8 mouse cellular contexts compared by ENCODE assay signal in the genomic region with DNA sequence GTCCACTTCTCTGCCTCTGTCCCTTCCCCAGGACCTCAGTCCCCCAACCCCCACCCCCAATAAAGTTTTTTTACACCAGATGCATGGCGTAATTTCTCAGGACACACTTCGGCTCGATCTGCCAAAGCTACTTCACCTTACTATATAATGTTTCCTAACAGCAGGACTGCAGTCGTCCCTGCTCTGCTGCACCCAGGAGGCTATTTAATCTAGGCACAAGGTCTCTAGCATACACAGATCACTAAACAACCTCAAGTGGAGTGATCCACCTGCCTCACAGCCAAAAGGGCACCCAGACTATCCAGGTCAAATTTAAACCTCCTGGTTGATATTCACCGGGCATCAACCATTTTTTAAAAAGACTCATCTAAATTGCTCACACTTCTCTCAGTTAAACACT. TPM values are rescaled to one million over a fixed set of nuclear protein-coding genes. Genes with fewer than 3 reads are reported as not detected.
DNase-seq lines count a peak whose midpoint lies in the region; ATAC-seq lines count a peak whose summit lies in the region.

No protein-coding gene starts in this region.

- H3K9me3 ChIP-seq in neural tube, embryonic 11.5 days (ENCODE audit: control insufficient read depth, low read length): no peaks in the 10 kb centered on the region
- H3K9me3 ChIP-seq in limb, embryonic 11.5 days (ENCODE audit: control insufficient read depth, low read length): no peaks in the 10 kb centered on the region
- H3K9me3 ChIP-seq in stomach, embryonic 14.5 days (ENCODE audit: control insufficient read depth, low read depth, low read length): no peaks in the 10 kb centered on the region

- H3K4me1 ChIP-seq in neural tube, embryonic 11.5 days (ENCODE audit: control insufficient read depth, insufficient read depth, low read length): peaks cover 3% of the 10 kb centered on the region; the same call in 1 of the 2 replicates
- H3K4me1 ChIP-seq in limb, embryonic 11.5 days (ENCODE audit: control insufficient read depth, insufficient read depth, low read length): no peaks in the 10 kb centered on the region
- H3K4me1 ChIP-seq in stomach, embryonic 14.5 days (ENCODE audit: control insufficient read depth, insufficient read depth, low read length): no peaks in the 10 kb centered on the region

- peak overlapping the region; percentile 58 for H3K9ac ChIP-seq in neural tube, embryonic 11.5 days (ENCODE audit: low read length)
- H3K9ac ChIP-seq in limb, embryonic 11.5 days (ENCODE audit: low read length): peak overlapping the region; percentile 60
- H3K9ac ChIP-seq in stomach, embryonic 14.5 days (replicated peaks; ENCODE audit: low read depth, low read length): peak overlapping the region; percentile 28

- ATAC-seq in neural tube, embryonic 11.5 days (ENCODE audit: insufficient read depth, low FRiP score, low TSS enrichment): no peak
- no peak for ATAC-seq in limb, embryonic 11.5 days (ENCODE audit: insufficient number of reproducible peaks, low FRiP score, low TSS enrichment, low read depth)
- ATAC-seq in stomach, embryonic 14.5 days (ENCODE audit: insufficient number of reproducible peaks, insufficient read depth, low FRiP score, low read depth): no peak
- ATAC-seq in monocyte, adult 5-6 weeks (replicated peaks; ENCODE audit: insufficient number of reproducible peaks, low FRiP score, low TSS enrichment, poor library complexity, severe bottlenecking): no peak

- H3K4me3 ChIP-seq in neural tube, embryonic 11.5 days (ENCODE audit: low read depth, low read length): peak overlapping the region; percentile 43
- peak overlapping the region; percentile 39 for H3K4me3 ChIP-seq in limb, embryonic 11.5 days (ENCODE audit: low read depth, low read length)
- H3K4me3 ChIP-seq in stomach, embryonic 14.5 days (ENCODE audit: low read depth, low read length): peak overlapping the region; percentile 39

- no peaks in the 10 kb centered on the region for H3K27me3 ChIP-seq in neural tube, embryonic 11.5 days (ENCODE audit: control insufficient read depth, insufficient read depth, low read length)
- no peaks in the 10 kb centered on the region for H3K27me3 ChIP-seq in limb, embryonic 11.5 days (ENCODE audit: control insufficient read depth, insufficient read depth, low read length)
- no peaks in the 10 kb centered on the region for H3K27me3 ChIP-seq in stomach, embryonic 14.5 days (ENCODE audit: control insufficient read depth, insufficient read depth, low read length)

- H3K36me3 ChIP-seq in neural tube, embryonic 11.5 days (ENCODE audit: control insufficient read depth, insufficient read depth, low read length): no peaks in the 10 kb centered on the region
- H3K36me3 ChIP-seq in limb, embryonic 11.5 days (ENCODE audit: control insufficient read depth, insufficient read depth, low read length): no peaks in the 10 kb centered on the region
- H3K36me3 ChIP-seq in stomach, embryonic 14.5 days (ENCODE audit: control insufficient read depth, insufficient read depth, low read length): no peaks in the 10 kb centered on the region

- DNase-seq in cerebellum, adult 18-20 months: peak; percentile 22 to 39
- no peak for DNase-seq in cerebellum, postnatal 25 days
- no peak for DNase-seq in neural tube, embryonic 11.5 days (ENCODE audit: low spot score)
- DNase-seq in neural tube, embryonic 10.5 days (ENCODE audit: extremely low spot score, low spot score): no peak
- DNase-seq in limb, embryonic 11.5 days (ENCODE audit: low spot score): no peak
- no peak for DNase-seq in gastrocnemius, adult 18-20 months (ENCODE audit: low spot score)

- 29% methylated on average over 5 of the region's 5 CpGs for WGBS in neural tube, embryonic 11.5 days
- WGBS in limb, embryonic 11.5 days: 26% methylated on average over 5 of the region's 5 CpGs
- 34% methylated on average over 5 of the region's 5 CpGs for WGBS in stomach, embryonic 14.5 days

- H3K4me2 ChIP-seq in neural tube, embryonic 11.5 days (ENCODE audit: low read depth): peak overlapping the region; percentile 73
- peak overlapping the region; percentile 83 for H3K4me2 ChIP-seq in limb, embryonic 11.5 days (ENCODE audit: low read depth, severe bottlenecking)
- H3K4me2 ChIP-seq in stomach, embryonic 14.5 days (replicated peaks; ENCODE audit: low read depth, low read length): peak overlapping the region; percentile 82

- H3K27ac ChIP-seq in neural tube, embryonic 11.5 days (ENCODE audit: low read depth, low read length): peak overlapping the region; percentile 72
- H3K27ac ChIP-seq in limb, embryonic 11.5 days (replicated peaks; ENCODE audit: low read depth, low read length): no peak overlapping the region
- H3K27ac ChIP-seq in stomach, embryonic 14.5 days (ENCODE audit: low read length): peak overlapping the region; percentile 82

RNA-seq across cellular contexts. Expression of gene Zfp119b, which starts 3.6 kb away (rescaled TPM):
- polyA plus RNA-seq in neural tube, embryonic 11.5 days (2014; fragmentation: Nextera tagmentation; extraction: Ambion mirVana): 6.1 TPM in 2 replicates
- 6.6 and 7.1 TPM in 2 replicates for polyA plus RNA-seq in limb, embryonic 11.5 days (2014; fragmentation: Nextera tagmentation; extraction: Ambion mirVana)
- polyA plus RNA-seq in stomach, embryonic 14.5 days (2014; fragmentation: Nextera tagmentation; extraction: Ambion mirVana): 4.6 and 7.7 TPM in 2 replicates
- 8.4 to 18.6 TPM (median 15.6 TPM) in 3 replicates for total RNA-seq in monocyte, adult 5-6 weeks (2017)
- 1 to 10 TPM; 3.0 to 3.2 TPM for total RNA-seq in gastrocnemius, adult 18-20 months (2021)

RNA-seq across cellular contexts. Expression of gene Ebi3, which starts 6.7 kb away (rescaled TPM):
- 2.1 and 2.3 TPM in 2 replicates for polyA plus RNA-seq in neural tube, embryonic 11.5 days (2014; fragmentation: Nextera tagmentation; extraction: Ambion mirVana)
- polyA plus RNA-seq in limb, embryonic 11.5 days (2014; fragmentation: Nextera tagmentation; extraction: Ambion mirVana): 0.79 and 1.1 TPM in 2 replicates
- polyA plus RNA-seq in stomach, embryonic 14.5 days (2014; fragmentation: Nextera tagmentation; extraction: Ambion mirVana): 2.7 and 3.1 TPM in 2 replicates
- 22.4 to 32.2 TPM (median 26.5 TPM) in 3 replicates for total RNA-seq in monocyte, adult 5-6 weeks (2017)
- total RNA-seq in gastrocnemius, adult 18-20 months (2021): under 1 TPM; 0.27 to 0.38 TPM

RNA-seq across cellular contexts. Expression of gene Yju2, which starts 13.2 kb away (rescaled TPM):
- 19.2 and 25.1 TPM in 2 replicates for polyA plus RNA-seq in neural tube, embryonic 11.5 days (2014; fragmentation: Nextera tagmentation; extraction: Ambion mirVana)
- 20.7 and 22.3 TPM in 2 replicates for polyA plus RNA-seq in limb, embryonic 11.5 days (2014; fragmentation: Nextera tagmentation; extraction: Ambion mirVana)
- 20.8 and 21.8 TPM in 2 replicates for polyA plus RNA-seq in stomach, embryonic 14.5 days (2014; fragmentation: Nextera tagmentation; extraction: Ambion mirVana)
- total RNA-seq in monocyte, adult 5-6 weeks (2017): 14.7 to 16.4 TPM (median 16.4 TPM) in 3 replicates
- 1 to 10 TPM; 7.4 to 8.0 TPM for total RNA-seq in gastrocnemius, adult 18-20 months (2021)

RNA-seq across cellular contexts. Expression of gene Shd, which starts 24.6 kb away (rescaled TPM):
- 89.7 and 95.3 TPM in 2 replicates for polyA plus RNA-seq in neural tube, embryonic 11.5 days (2014; fragmentation: Nextera tagmentation; extraction: Ambion mirVana)
- polyA plus RNA-seq in limb, embryonic 11.5 days (2014; fragmentation: Nextera tagmentation; extraction: Ambion mirVana): 42.2 and 44.8 TPM in 2 replicates
- 12.1 and 16.6 TPM in 2 replicates for polyA plus RNA-seq in stomach, embryonic 14.5 days (2014; fragmentation: Nextera tagmentation; extraction: Ambion mirVana)
- total RNA-seq in monocyte, adult 5-6 weeks (2017): not detected in 3 replicates
- total RNA-seq in gastrocnemius, adult 18-20 months (2021): under 1 TPM in 1 of 2 experiments, not detected in 1; 0.34 TPM

RNA-seq across cellular contexts. Expression of gene Fsd1, which starts 40.6 kb away (rescaled TPM):
- 68.3 and 86.8 TPM in 2 replicates for polyA plus RNA-seq in neural tube, embryonic 11.5 days (2014; fragmentation: Nextera tagmentation; extraction: Ambion mirVana)
- 34.9 and 39.8 TPM in 2 replicates for polyA plus RNA-seq in limb, embryonic 11.5 days (2014; fragmentation: Nextera tagmentation; extraction: Ambion mirVana)
- polyA plus RNA-seq in stomach, embryonic 14.5 days (2014; fragmentation: Nextera tagmentation; extraction: Ambion mirVana): 13.7 and 17.6 TPM in 2 replicates
- not detected in 3 replicates for total RNA-seq in monocyte, adult 5-6 weeks (2017)
- total RNA-seq in gastrocnemius, adult 18-20 months (2021): not detected

Comparison
In these comparisons a context has a peak if more than half of its experiments do, and no peak if none do; other contexts are left out.
1. DNase-seq: peak in cerebellum, adult 18-20 months (2 of 2); none in cerebellum, postnatal 25 days (0 of 2), neural tube, embryonic 11.5 days (single experiment), neural tube, embryonic 10.5 days (single experiment), limb, embryonic 11.5 days (single experiment) and gastrocnemius, adult 18-20 months (single experiment).
2. Peak in every context shown above with its lines, with median percentiles within 50 percentile points of each other: H3K4me2 ChIP-seq, H3K4me3 ChIP-seq and H3K9ac ChIP-seq.